Comparison of ENCODE assay signal across 9 mouse cellular contexts in the genomic region with DNA sequence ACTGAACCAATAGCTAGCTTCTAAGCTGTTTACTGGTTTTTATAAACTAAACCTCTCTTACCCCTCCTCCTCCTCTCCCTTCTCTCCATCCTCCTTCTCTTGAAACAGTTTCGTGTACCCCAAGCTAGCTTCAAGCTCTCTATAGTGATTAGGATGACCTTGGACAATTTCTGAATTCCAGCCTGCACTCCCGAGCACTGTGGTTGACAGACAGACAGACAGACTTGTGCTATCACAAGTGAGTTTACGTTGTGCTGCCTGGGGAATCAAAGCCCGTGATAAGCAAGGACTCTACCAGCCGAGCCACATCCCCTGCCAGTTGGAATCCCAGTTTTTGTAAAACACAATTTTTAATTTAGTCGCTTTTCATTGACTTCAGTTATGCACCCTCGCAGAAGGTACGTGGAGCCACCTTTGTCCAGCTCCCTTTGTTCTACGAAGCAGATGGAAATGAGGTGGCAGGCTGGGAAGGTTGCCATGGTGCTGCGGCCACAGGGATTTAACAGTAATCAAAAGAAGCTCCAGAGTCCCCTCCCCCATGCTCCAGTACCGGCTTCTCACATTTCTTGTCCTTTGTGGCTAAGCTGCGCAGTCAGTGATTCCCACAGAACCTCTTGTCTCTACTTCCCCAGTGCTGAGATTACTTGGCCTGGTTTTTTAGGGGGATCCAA. TPM values are rescaled to one million over a fixed set of nuclear protein-coding genes. Genes with fewer than 3 reads are reported as not detected.
DNase-seq lines count a peak whose midpoint lies in the region; ATAC-seq and TF ChIP-seq lines count a peak whose summit lies in the region.
"Had no signal": no experiment of that assay in that cellular context is flagged by ENCODE, and none has a peak within 500 bp of the region (broad histone marks: within the 10 kb centered on the region; RNA-seq: fewer than 3 reads in every experiment).

No protein-coding gene starts in this region.

- no peaks in the 10 kb centered on the region for H3K36me3 ChIP-seq in kidney, adult 2 months (ENCODE audit: control insufficient read depth, insufficient read depth, low read length)
- no peaks in the 10 kb centered on the region for H3K36me3 ChIP-seq in intestine, postnatal 0 days (ENCODE audit: control insufficient read depth, insufficient read depth)
- H3K36me3 ChIP-seq in small intestine, adult 2 months (ENCODE audit: control insufficient read depth, insufficient read depth, low read length): no peaks in the 10 kb centered on the region

- H3K4me2 ChIP-seq in intestine, postnatal 0 days (replicated peaks; ENCODE audit: low read depth): 0 out of 2 replicates have a peak overlapping the region, but pooled peaks have one; percentile 9

- no peaks in the 10 kb centered on the region; the same call in 1 of the 2 replicates for H3K4me1 ChIP-seq in kidney, adult 2 months (ENCODE audit: control insufficient read depth, insufficient read depth, low read length)
- H3K4me1 ChIP-seq in embryonic fibroblast, embryonic 13.5 days (ENCODE audit: control insufficient read depth, insufficient read depth, low read length): peaks cover 4% of the 10 kb centered on the region
- no peaks in the 10 kb centered on the region for H3K4me1 ChIP-seq in intestine, postnatal 0 days (replicated peaks; ENCODE audit: control insufficient read depth, insufficient read depth, low read length)
- no peaks in the 10 kb centered on the region for H3K4me1 ChIP-seq in small intestine, adult 2 months (ENCODE audit: control insufficient read depth, insufficient read depth, insufficient read length, low read length)

- no peak overlapping the region for H3K4me3 ChIP-seq in kidney, adult 2 months (ENCODE audit: insufficient read depth, low read depth, low read length)
- H3K4me3 ChIP-seq in embryonic fibroblast, embryonic 13.5 days (ENCODE audit: insufficient read depth, low read length): no peak overlapping the region
- H3K4me3 ChIP-seq in intestine, postnatal 0 days (ENCODE audit: low read depth, low read length): no peak overlapping the region
- H3K4me3 ChIP-seq in small intestine, adult 2 months (ENCODE audit: low read depth, low read length): no peak overlapping the region

- no peak overlapping the region for H3K27ac ChIP-seq in kidney, adult 2 months (ENCODE audit: insufficient read depth, low read depth, low read length)
- H3K27ac ChIP-seq in embryonic fibroblast, embryonic 13.5 days (ENCODE audit: insufficient read depth, low read length): peak overlapping the region; percentile 34; the same call in 1 of the 2 replicates
- no peak overlapping the region for H3K27ac ChIP-seq in intestine, postnatal 0 days (ENCODE audit: low read depth, low read length)
- 0 out of 2 replicates have a peak overlapping the region, but pooled peaks have one; percentile 2 for H3K27ac ChIP-seq in small intestine, adult 2 months (ENCODE audit: insufficient read depth, low read depth, low read length)

- H3K9ac ChIP-seq in intestine, postnatal 0 days (ENCODE audit: low read depth, low read length): no peak overlapping the region

- no peaks in the 10 kb centered on the region for H3K27me3 ChIP-seq in kidney, adult 2 months (replicated peaks; ENCODE audit: control insufficient read depth, insufficient read depth, low read length)
- no peaks in the 10 kb centered on the region for H3K27me3 ChIP-seq in intestine, postnatal 0 days (replicated peaks; ENCODE audit: control insufficient read depth, insufficient read depth, low read length)
- H3K27me3 ChIP-seq in small intestine, adult 2 months (ENCODE audit: control insufficient read depth, insufficient read depth, low read length): no peaks in the 10 kb centered on the region

- WGBS in kidney, adult 2 months: 58% methylated on average over 12 of the region's 12 CpGs
- 34% methylated on average over 12 of the region's 12 CpGs for WGBS in intestine, postnatal 0 days
- WGBS in small intestine, adult 2 months: 59% methylated on average over 12 of the region's 12 CpGs

- peak; percentile 49 for DNase-seq in kidney, adult 2 months
- no peak for DNase-seq in kidney, postnatal 14 days
- DNase-seq in adrenal gland, postnatal 14 days: peak; percentile 77
- peak; percentile 58 to 70 for DNase-seq in lung, postnatal 4 days
- no peak for DNase-seq in spleen, postnatal 4 days (ENCODE audit: low spot score in 2 of 2)

- no peak for TF ChIP-seq POLR2A in kidney, adult 2 months (IDR thresholded peaks at IDR 0.05; ENCODE audit: low read depth, low read length)
- no peak for TF ChIP-seq POLR2A in embryonic fibroblast, embryonic 13.5 days (IDR thresholded peaks at IDR 0.05; ENCODE audit: low read depth, low read length)
- TF ChIP-seq POLR2A in small intestine, adult 2 months (IDR thresholded peaks at IDR 0.05; ENCODE audit: low read depth, low read length): no peak

- H3K9me3 ChIP-seq in intestine, postnatal 0 days (ENCODE audit: control insufficient read depth): no peaks in the 10 kb centered on the region

- no peak; the same call in 1 of the 2 replicates for ATAC-seq in intestine, postnatal 0 days

- no peak for TF ChIP-seq CTCF in kidney, adult 2 months (conservative IDR thresholded peaks at IDR 0.05; ENCODE audit: insufficient read depth, insufficient read length, low read depth, low read length)
- TF ChIP-seq CTCF in embryonic fibroblast, embryonic 13.5 days (IDR thresholded peaks at IDR 0.05; ENCODE audit: borderline replicate concordance, insufficient read depth, low read length): no peak
- TF ChIP-seq CTCF in intestine, postnatal 0 days (IDR thresholded peaks at IDR 0.05; ENCODE audit: low read depth): no peak
- TF ChIP-seq CTCF in small intestine, adult 2 months (IDR thresholded peaks at IDR 0.05; ENCODE audit: extremely low read depth, insufficient read length, insufficient replicate concordance, low read depth, low read length): no peak

RNA-seq across cellular contexts. Expression of gene Tuba1a, which starts 15.3 kb away (rescaled TPM):
- polyA plus RNA-seq in kidney, adult 2 months (2012; rRNA removed): 121 and 131 TPM in 2 replicates
- total RNA-seq in adrenal gland, postnatal 14 days (2021): 124 and 185 TPM in 2 replicates
- 1,082 and 1,134 TPM in 2 replicates for polyA plus RNA-seq in embryonic fibroblast, embryonic 13.5 days (2011; ENCODE audit: insufficient read length, low read depth, missing spikeins)
- polyA plus RNA-seq in intestine, postnatal 0 days (2015; fragmentation: Nextera tagmentation; extraction: Ambion mirVana): 457 and 503 TPM in 2 replicates
- 99.6 and 116 TPM in 2 replicates for polyA plus RNA-seq in small intestine, adult 2 months (2012; rRNA removed)

RNA-seq across cellular contexts. Expression of gene Gm49450, which starts 15.5 kb away (rescaled TPM):
- polyA plus RNA-seq in kidney, adult 2 months (2012; rRNA removed): 12.0 TPM in 1 of 2 replicates, not detected in the other
- not detected in 2 replicates for total RNA-seq in adrenal gland, postnatal 14 days (2021)
- polyA plus RNA-seq in embryonic fibroblast, embryonic 13.5 days (2011; ENCODE audit: insufficient read length, low read depth, missing spikeins): 333 and 559 TPM in 2 replicates
- not detected in 2 replicates for polyA plus RNA-seq in intestine, postnatal 0 days (2015; fragmentation: Nextera tagmentation; extraction: Ambion mirVana)
- polyA plus RNA-seq in small intestine, adult 2 months (2012; rRNA removed): 1.2 and 23.9 TPM in 2 replicates
- total RNA-seq: left cerebral cortex, adult 8-10 months had no signal

RNA-seq across cellular contexts. Expression of gene Tuba1b, which starts 34.5 kb away (rescaled TPM):
- 488 and 540 TPM in 2 replicates for polyA plus RNA-seq in kidney, adult 2 months (2012; rRNA removed)
- 337 and 342 TPM in 2 replicates for total RNA-seq in adrenal gland, postnatal 14 days (2021)
- 3,138 and 3,689 TPM in 2 replicates for polyA plus RNA-seq in embryonic fibroblast, embryonic 13.5 days (2011; ENCODE audit: insufficient read length, low read depth, missing spikeins)
- 391 and 435 TPM in 2 replicates for polyA plus RNA-seq in intestine, postnatal 0 days (2015; fragmentation: Nextera tagmentation; extraction: Ambion mirVana)
- 455 and 523 TPM in 2 replicates for polyA plus RNA-seq in small intestine, adult 2 months (2012; rRNA removed)

RNA-seq across cellular contexts. Expression of gene Lmbr1l, which starts 50.8 kb away (rescaled TPM):
- 36.1 and 50.2 TPM in 2 replicates for polyA plus RNA-seq in kidney, adult 2 months (2012; rRNA removed)
- 21.4 and 26.3 TPM in 2 replicates for total RNA-seq in adrenal gland, postnatal 14 days (2021)
- 11.3 and 14.7 TPM in 2 replicates for polyA plus RNA-seq in embryonic fibroblast, embryonic 13.5 days (2011; ENCODE audit: insufficient read length, low read depth, missing spikeins)
- polyA plus RNA-seq in intestine, postnatal 0 days (2015; fragmentation: Nextera tagmentation; extraction: Ambion mirVana): 27.0 and 30.6 TPM in 2 replicates
- 183 and 395 TPM in 2 replicates for polyA plus RNA-seq in small intestine, adult 2 months (2012; rRNA removed)

Comparison
In these comparisons a context has a peak if more than half of its experiments do, and no peak if none do; other contexts are left out.
1. DNase-seq: peak in kidney, adult 2 months (single experiment), adrenal gland, postnatal 14 days (single experiment) and lung, postnatal 4 days (2 of 2); none in kidney, postnatal 14 days (single experiment) and spleen, postnatal 4 days (0 of 2).
2. H3K27ac ChIP-seq: peak in embryonic fibroblast, embryonic 13.5 days (single experiment) and small intestine, adult 2 months (single experiment); none in kidney, adult 2 months (single experiment) and intestine, postnatal 0 days (single experiment).